Mouse (Mus musculus): ENCODE measurements around the gene Calm1.
"Not testable (repeated sequence)": the region's sequence is repeated elsewhere in the genome, so short reads cannot be mapped to it uniquely, and the experiment has no call there.

Gene Calm1

GRCm38 (mm10) chr12:100198967-100199660, at the start of gene Calm1:
Calm1 (plus strand) TSS chr12:100199435.
- DNase-seq = peak; percentile 99

DNA sequence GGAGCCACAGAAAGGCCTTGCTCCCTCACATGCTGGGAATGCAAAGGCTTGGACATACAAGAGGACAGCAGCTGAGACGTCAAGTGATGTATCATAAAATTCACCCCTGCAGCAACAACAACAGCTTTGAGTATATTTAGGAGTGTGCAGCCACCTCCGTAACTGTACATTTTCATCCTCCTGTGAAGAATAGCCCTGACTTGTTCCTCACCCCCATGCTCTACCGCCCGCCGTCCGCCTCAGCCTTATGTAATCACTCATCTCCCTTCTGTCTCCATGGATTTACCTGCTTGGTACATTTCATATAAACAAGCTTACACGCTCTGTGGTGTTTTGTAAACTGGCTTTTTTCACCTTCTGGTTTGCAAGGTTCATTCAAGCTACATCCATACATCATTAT, 46.8 kb upstream of the Calm1 start:
- DNase-seq = no peak

GRCm38 (mm10) chr12:100159261-100159975, 39.8 kb upstream of the Calm1 start, which contains the start of gene Nrde2:
Nrde2 (minus strand) TSS chr12:100159653.
- DNase-seq = peak; percentile 99

GRCm38 (mm10) chr12:100164991-100165500, 34.2 kb upstream of the Calm1 start:
- DNase-seq = no peak

DNA sequence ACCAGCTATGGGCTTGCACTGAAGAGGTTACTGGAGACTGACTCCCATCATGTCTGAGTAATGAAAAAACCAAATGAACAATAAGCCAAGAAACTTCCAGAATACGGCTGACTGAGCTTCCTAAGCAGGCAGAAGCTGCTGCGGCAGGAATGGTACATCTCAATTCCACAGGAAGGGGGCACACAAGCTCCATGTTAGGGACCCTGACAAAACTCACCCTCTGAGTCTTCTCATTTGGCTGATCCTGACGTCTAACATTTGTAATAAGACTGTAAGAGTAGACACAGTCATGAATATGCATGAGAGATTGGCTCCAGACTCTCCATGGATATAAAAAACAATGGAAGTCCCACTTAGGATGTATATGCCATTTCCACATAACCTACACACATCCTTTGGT, 33.1 kb upstream of the Calm1 start:
- no peak for DNase-seq

DNA sequence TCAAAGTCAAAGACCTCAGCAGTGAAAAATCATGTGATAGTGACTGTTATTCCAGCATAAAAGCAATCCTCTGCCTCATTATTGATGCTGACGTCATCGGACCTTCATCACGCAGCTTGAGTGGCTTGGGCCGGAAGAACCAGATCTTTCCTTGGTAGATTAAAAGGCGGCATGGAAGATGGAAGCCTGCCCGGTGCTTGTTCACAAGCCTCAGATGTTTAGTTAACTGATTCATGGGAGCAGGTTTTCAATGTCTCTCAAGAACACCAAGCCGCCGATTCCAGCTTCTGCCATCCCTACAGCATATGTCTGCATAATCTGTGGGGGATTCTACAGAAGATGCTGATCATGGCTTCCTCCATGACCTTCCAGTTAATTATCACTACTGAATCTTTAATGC, 32.3 kb upstream of the Calm1 start:
- no peak for DNase-seq

GRCm38 (mm10) chr12:100167502-100167901, 31.7 kb upstream of the Calm1 start:
- no peak for DNase-seq

GRCm38 (mm10) chr12:100167931-100168871, 31.0 kb upstream of the Calm1 start:
- peak; percentile 95 for DNase-seq

DNA sequence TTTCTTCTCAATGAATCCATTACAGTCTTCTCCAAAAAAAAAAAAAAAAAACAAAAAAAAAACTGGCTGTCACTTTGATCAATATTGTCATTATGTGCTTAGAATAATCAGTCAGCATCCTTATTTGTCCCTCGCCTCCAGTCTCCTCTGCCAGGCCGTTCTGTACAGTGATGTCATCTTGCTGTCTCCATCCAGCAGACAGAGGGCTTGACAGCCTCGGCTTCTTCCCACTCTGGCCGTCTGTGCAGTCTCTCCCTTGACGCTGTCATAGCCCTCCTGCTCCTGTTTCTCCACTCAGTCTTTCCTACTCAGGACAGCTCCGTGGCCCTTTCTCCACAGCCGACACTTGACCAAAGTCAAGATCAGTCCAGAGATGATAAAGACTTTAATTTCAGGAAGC, 26.8 kb upstream of the Calm1 start:
- DNase-seq = no peak

DNA sequence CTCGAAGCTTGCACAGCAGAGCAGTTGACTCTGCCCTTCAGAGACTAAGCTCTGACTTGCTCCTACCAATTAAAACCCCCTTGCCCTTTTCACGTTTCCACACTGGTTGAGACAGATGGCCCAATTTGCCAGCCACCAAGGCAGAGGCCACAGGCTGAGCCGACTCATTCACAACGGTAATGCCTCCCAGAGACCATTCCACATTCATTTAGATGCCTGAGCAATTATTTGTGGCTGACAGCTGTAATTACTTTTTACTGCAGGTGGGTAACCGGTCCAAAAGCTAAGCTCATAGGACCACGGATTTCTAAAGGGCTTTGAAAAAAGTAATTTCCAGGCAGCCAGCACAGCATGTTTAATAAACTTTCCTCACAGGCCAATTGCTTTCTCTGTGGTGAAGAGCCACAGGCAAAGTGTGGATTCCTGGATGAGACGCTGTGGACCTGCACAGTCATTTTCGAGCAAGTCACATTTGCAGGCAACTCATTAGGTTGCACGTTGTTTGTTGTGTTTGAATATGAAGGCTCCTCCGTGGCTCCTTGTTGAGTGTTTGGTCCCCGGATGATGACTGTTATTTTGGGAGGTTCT, 22.7 kb upstream of the Calm1 start:
- DNase-seq = no peak

DNA sequence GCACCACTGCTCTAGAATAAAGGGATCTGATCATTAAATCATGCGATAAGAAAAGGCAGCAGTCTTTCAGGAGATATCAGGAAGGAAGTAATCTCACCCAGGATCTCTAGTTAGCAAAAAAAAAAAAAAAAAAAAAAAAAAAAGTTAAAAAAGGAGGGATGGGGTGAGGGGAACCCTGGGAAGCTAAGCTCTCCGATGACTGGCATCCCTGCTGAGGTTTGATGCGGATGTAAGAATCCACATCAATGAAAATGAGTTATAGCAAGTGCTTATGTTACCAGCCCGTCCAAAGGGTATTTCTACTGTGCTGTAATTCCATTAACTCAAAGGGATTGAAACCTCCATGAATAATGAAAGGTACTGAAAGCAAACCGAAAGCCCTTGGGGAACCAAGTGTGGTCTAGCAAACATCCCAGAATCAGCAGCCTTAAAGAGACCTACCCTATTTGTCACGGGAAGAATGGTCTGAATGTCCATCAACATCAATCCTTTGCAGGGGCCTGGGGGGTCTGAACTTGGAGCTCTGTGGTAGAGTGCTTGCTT, 20.3 kb upstream of the Calm1 start:
- DNase-seq = no peak

- no peak for DNase-seq
Measured at GRCm38 (mm10) chr12:100180802-100181201, 18.4 kb upstream of the Calm1 start.

- DNase-seq = no peak
Measured at GRCm38 (mm10) chr12:100182676-100183075, 16.6 kb upstream of the Calm1 start.

- DNase-seq = peak; percentile 97
Measured at GRCm38 (mm10) chr12:100183970-100184369, 15.3 kb upstream of the Calm1 start.

- not testable (repeated sequence) for DNase-seq
Measured at GRCm38 (mm10) chr12:100184976-100185375, 14.3 kb upstream of the Calm1 start.

DNA sequence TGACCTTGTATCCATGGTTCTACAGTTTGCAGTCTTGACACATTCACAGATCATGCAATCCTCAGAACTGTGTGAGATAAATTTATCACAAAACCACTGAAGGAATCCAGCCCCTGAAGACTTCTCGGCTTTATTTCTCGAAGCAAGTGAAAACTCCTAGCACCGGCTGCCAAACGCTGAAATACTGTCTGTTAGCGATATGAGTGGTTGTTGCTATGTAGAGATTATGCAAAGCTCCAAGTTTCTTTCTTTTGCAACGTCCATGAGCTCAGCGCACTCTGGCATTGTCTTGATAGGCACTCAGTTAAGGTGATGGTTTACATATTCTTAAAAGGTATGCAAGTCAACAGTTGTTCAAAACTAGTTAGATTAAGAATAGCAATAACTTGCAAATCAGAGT, 13.3 kb upstream of the Calm1 start:
- no peak for DNase-seq

DNA sequence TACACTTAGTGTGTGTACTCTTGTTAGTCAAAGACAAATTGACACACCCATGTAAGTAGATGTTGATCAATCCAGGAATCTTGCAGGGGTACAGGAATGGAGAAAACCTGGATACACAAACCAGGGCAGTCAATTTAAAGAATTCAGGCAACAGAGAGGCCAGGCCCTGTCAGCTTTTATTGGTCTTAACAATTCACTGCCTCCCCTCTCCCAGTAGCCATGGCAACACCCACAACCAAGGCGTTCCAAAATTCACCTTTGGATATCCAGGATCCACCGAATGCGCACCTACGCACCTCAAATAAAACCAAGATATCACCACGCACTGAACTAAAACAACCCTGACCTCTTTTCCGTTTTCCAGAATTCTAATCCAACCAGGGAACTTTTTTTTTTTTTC, 12.9 kb upstream of the Calm1 start:
- DNase-seq = peak; percentile 91

- DNase-seq = peak; percentile 100
Measured at GRCm38 (mm10) chr12:100187013-100187755, 12.1 kb upstream of the Calm1 start.

DNA sequence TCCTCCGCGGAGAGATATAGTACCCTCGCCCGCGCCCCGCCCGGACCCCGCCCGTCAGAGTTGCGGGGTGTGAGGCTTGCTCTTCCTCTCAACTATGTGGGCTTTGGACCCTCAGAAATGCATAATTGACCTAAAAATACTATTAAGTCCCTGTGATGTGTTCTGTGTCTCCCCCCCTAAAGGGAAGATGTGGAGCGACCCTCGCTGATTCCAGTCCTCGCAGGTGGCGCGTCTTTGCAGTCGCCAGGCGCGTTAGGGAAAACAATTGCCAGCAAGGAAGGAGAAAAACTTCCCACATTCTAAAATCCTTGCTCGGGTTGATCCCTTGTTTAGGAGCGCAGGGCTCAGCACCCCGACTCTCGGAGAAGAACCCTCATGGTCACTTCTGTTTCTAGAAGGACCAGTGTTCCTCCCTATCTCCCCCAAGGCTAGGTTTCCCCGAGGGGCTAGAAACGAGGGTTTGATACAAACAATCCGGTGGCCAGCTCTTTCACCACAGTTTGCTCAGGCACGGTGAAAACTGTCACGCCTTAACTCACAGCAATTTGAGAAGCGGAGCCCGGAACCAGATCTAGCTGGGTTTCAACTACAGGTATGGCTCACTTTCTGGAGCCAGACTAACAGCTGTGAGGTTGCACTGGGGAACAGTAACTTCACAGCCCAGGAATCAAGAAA, 11.3 kb upstream of the Calm1 start:
- DNase-seq = no peak

DNA sequence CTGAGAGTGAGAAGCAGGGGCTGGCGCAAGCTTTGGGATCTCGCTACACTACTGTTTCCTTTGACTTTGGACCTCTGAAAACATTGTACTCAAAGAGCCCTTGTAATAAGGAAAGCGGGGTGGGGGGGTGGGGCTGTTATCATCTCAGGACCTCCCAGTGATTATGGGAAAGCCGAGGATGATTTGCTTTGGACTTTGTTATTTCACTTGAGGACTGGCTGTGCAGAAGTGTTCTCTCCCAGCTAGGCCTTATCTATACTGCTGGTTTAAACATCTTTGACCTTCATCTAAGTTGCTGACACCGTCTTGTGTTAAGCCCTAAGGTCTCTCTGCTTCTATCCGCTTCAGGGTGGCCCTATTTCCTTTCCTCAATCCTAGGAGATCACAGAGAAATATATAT, 8.4 kb upstream of the Calm1 start:
- no peak for DNase-seq

DNA sequence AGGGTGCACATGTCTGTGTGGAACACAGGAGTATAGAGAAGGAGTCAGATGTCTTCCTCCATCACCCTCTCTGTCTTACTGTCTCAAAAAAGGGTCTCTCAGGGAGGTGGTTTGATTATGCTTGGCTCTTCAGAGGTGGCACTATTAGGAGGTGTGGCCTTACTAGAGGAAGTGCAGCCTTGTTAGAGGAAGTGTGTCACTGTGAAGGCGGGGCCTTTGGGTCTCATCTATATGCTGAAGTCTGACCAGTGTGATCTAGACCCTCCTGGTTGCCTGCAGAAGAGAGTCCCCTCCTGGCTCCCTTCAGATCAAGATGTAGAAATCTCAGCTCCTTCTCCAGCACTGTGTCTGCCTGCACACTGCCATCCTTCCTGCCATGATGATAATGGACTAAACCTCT, 5.1 kb upstream of the Calm1 start:
- no peak for DNase-seq
